Mouse (Mus musculus): ENCODE data around the gene Slc26a11. TPM values are rescaled to one million over a fixed set of nuclear protein-coding genes. Genes with fewer than 3 reads are reported as not detected.

The Slc26a11 gene
- polyA plus RNA-seq, 1 experiment from 2014 or later = 5.1 TPM

- no peak overlapping the region for H3K9ac ChIP-seq (ENCODE audit: low read depth, low read length)
- no peak overlapping the region for H3K4me2 ChIP-seq
- H3K9me3 ChIP-seq (ENCODE audit: control insufficient read depth, low read length) = no peaks in the 10 kb centered on the region
- 0 out of 2 replicates have a peak, but pooled peaks cover under 1% of the 10 kb centered on the region for H3K27me3 ChIP-seq (replicated peaks; ENCODE audit: control insufficient read depth, insufficient read depth, low read length)
- ATAC-seq (replicated peaks; ENCODE audit: low FRiP score) = no peak
- H3K4me1 ChIP-seq (replicated peaks; ENCODE audit: control insufficient read depth, insufficient read depth, low read length) = no peaks in the 10 kb centered on the region
- no peaks in the 10 kb centered on the region for H3K36me3 ChIP-seq (ENCODE audit: control insufficient read depth, insufficient read depth, low read length)
- DNase-seq (ENCODE audit: low spot score) = no peak
- H3K27ac ChIP-seq (ENCODE audit: low read depth, low read length) = no peak overlapping the region
- WGBS = 75% methylated on average over 1 of the region's 1 CpGs
- no peak overlapping the region for H3K4me3 ChIP-seq (ENCODE audit: low read depth, low read length)
These were observed 30.3 kb upstream of the Slc26a11 start for GRCm38 (mm10) chr11:119325068-119325467.

GRCm38 (mm10) chr11:119330592-119330991 lies 24.8 kb upstream of the Slc26a11 start:
- no peaks in the 10 kb centered on the region for H3K36me3 ChIP-seq (ENCODE audit: control insufficient read depth, insufficient read depth, low read length)
- no peak overlapping the region for H3K27ac ChIP-seq (ENCODE audit: low read depth, low read length)
- WGBS = 66% methylated on average over 4 of the region's 4 CpGs
- no peak overlapping the region for H3K9ac ChIP-seq (ENCODE audit: low read depth, low read length)
- ATAC-seq (replicated peaks; ENCODE audit: low FRiP score) (no peak), DNase-seq (ENCODE audit: low spot score) (no peak)
- H3K4me3 ChIP-seq (ENCODE audit: low read depth, low read length) = no peak overlapping the region
- peaks cover 8% of the 10 kb centered on the region; the same call in 1 of the 2 replicates for H3K27me3 ChIP-seq (replicated peaks; ENCODE audit: control insufficient read depth, insufficient read depth, low read length)
- no peaks in the 10 kb centered on the region for H3K4me1 ChIP-seq (replicated peaks; ENCODE audit: control insufficient read depth, insufficient read depth, low read length)
- H3K9me3 ChIP-seq (ENCODE audit: control insufficient read depth, low read length) = no peaks in the 10 kb centered on the region
- H3K4me2 ChIP-seq = no peak overlapping the region

- Histone ChIP-seq H3K9me3 (ENCODE audit: control insufficient read depth, low read length) (no peaks in the 10 kb centered on the region), H3K4me2 (no peak overlapping the region), H3K4me1 (replicated peaks; ENCODE audit: control insufficient read depth, insufficient read depth, low read length) (no peaks in the 10 kb centered on the region), H3K27ac (ENCODE audit: low read depth, low read length) (no peak overlapping the region), H3K9ac (ENCODE audit: low read depth, low read length) (no peak overlapping the region), H3K27me3 (replicated peaks; ENCODE audit: control insufficient read depth, insufficient read depth, low read length) (peaks cover 15% of the 10 kb centered on the region), H3K36me3 (ENCODE audit: control insufficient read depth, insufficient read depth, low read length) (no peaks in the 10 kb centered on the region), H3K4me3 (ENCODE audit: low read depth, low read length) (no peak overlapping the region)
- DNase-seq (ENCODE audit: low spot score) = no peak
- WGBS = 33% methylated on average over 3 of the region's 3 CpGs
- ATAC-seq (replicated peaks; ENCODE audit: low FRiP score) = no peak
These were observed 23.4 kb upstream of the Slc26a11 start for GRCm38 (mm10) chr11:119331970-119332369.

GRCm38 (mm10) chr11:119338271-119339059 lies 16.9 kb upstream of the Slc26a11 start:
- no peaks in the 10 kb centered on the region for H3K9me3 ChIP-seq (ENCODE audit: control insufficient read depth, low read length)
- peaks cover 7% of the 10 kb centered on the region for H3K27me3 ChIP-seq (replicated peaks; ENCODE audit: control insufficient read depth, insufficient read depth, low read length)
- no peak for DNase-seq (ENCODE audit: low spot score)
- no peak overlapping the region for H3K4me2 ChIP-seq
- H3K36me3 ChIP-seq (ENCODE audit: control insufficient read depth, insufficient read depth, low read length) = no peaks in the 10 kb centered on the region
- no peak for ATAC-seq (replicated peaks; ENCODE audit: low FRiP score)
- H3K27ac ChIP-seq (ENCODE audit: low read depth, low read length) = no peak overlapping the region
- no peak overlapping the region for H3K4me3 ChIP-seq (ENCODE audit: low read depth, low read length)
- WGBS = 80% methylated on average over 10 of the region's 10 CpGs
- peaks cover 4% of the 10 kb centered on the region; the same call in 1 of the 2 replicates for H3K4me1 ChIP-seq (replicated peaks; ENCODE audit: control insufficient read depth, insufficient read depth, low read length)
- no peak overlapping the region for H3K9ac ChIP-seq (ENCODE audit: low read depth, low read length)

- DNase-seq (ENCODE audit: low spot score) = no peak
- Histone ChIP-seq H3K9ac (ENCODE audit: low read depth, low read length) (no peak overlapping the region), H3K4me2 (no peak overlapping the region), H3K9me3 (ENCODE audit: control insufficient read depth, low read length) (no peaks in the 10 kb centered on the region), H3K27me3 (replicated peaks; ENCODE audit: control insufficient read depth, insufficient read depth, low read length) (peaks cover 7% of the 10 kb centered on the region), H3K27ac (ENCODE audit: low read depth, low read length) (no peak overlapping the region), H3K4me1 (replicated peaks; ENCODE audit: control insufficient read depth, insufficient read depth, low read length) (peaks cover 4% of the 10 kb centered on the region; the same call in 1 of the 2 replicates), H3K4me3 (ENCODE audit: low read depth, low read length) (no peak overlapping the region), H3K36me3 (ENCODE audit: control insufficient read depth, insufficient read depth, low read length) (no peaks in the 10 kb centered on the region)
- 40% methylated on average over 5 of the region's 5 CpGs for WGBS
- ATAC-seq (replicated peaks; ENCODE audit: low FRiP score) = no peak
These were observed 16.2 kb upstream of the Slc26a11 start for GRCm38 (mm10) chr11:119339179-119339578.

GRCm38 (mm10) chr11:119339637-119340036 lies 15.7 kb upstream of the Slc26a11 start:
- no peak for ATAC-seq (replicated peaks; ENCODE audit: low FRiP score)
- DNase-seq (ENCODE audit: low spot score) = peak; percentile 70
- 6% methylated on average over 5 of the region's 5 CpGs for WGBS

GRCm38 (mm10) chr11:119344178-119344577 lies 11.2 kb upstream of the Slc26a11 start:
- Histone ChIP-seq H3K4me3 (ENCODE audit: low read depth, low read length) (no peak overlapping the region), H3K27ac (ENCODE audit: low read depth, low read length) (no peak overlapping the region), H3K9me3 (ENCODE audit: control insufficient read depth, low read length) (no peaks in the 10 kb centered on the region), H3K9ac (ENCODE audit: low read depth, low read length) (no peak overlapping the region), H3K4me2 (no peak overlapping the region), H3K27me3 (replicated peaks; ENCODE audit: control insufficient read depth, insufficient read depth, low read length) (no peaks in the 10 kb centered on the region), H3K4me1 (replicated peaks; ENCODE audit: control insufficient read depth, insufficient read depth, low read length) (peaks cover 4% of the 10 kb centered on the region; the same call in 1 of the 2 replicates), H3K36me3 (ENCODE audit: control insufficient read depth, insufficient read depth, low read length) (0 out of 2 replicates have a peak, but pooled peaks cover 3% of the 10 kb centered on the region)
- DNase-seq (ENCODE audit: low spot score) (no peak), ATAC-seq (replicated peaks; ENCODE audit: low FRiP score) (no peak)
- 84% methylated on average over 8 of the region's 8 CpGs for WGBS

More at GRCm38 (mm10) chr11:119339637-119340036, 15.7 kb upstream of the Slc26a11 start:
- Histone ChIP-seq H3K27me3 (replicated peaks; ENCODE audit: control insufficient read depth, insufficient read depth, low read length) (peaks cover 7% of the 10 kb centered on the region), H3K4me2 (no peak overlapping the region), H3K27ac (ENCODE audit: low read depth, low read length) (no peak overlapping the region), H3K9me3 (ENCODE audit: control insufficient read depth, low read length) (no peaks in the 10 kb centered on the region), H3K36me3 (ENCODE audit: control insufficient read depth, insufficient read depth, low read length) (no peaks in the 10 kb centered on the region), H3K4me3 (ENCODE audit: low read depth, low read length) (no peak overlapping the region), H3K9ac (ENCODE audit: low read depth, low read length) (no peak overlapping the region), H3K4me1 (replicated peaks; ENCODE audit: control insufficient read depth, insufficient read depth, low read length) (peaks cover 4% of the 10 kb centered on the region; the same call in 1 of the 2 replicates)

- 59% methylated on average over 6 of the region's 6 CpGs for WGBS
- DNase-seq (ENCODE audit: low spot score) = no peak
- no peak for ATAC-seq (replicated peaks; ENCODE audit: low FRiP score)
- no peak overlapping the region for H3K4me2 ChIP-seq
- no peak overlapping the region for H3K9ac ChIP-seq (ENCODE audit: low read depth, low read length)
- H3K4me3 ChIP-seq (ENCODE audit: low read depth, low read length) = no peak overlapping the region
- 0 out of 2 replicates have a peak, but pooled peaks cover 3% of the 10 kb centered on the region for H3K36me3 ChIP-seq (ENCODE audit: control insufficient read depth, insufficient read depth, low read length)
- H3K27ac ChIP-seq (ENCODE audit: low read depth, low read length) = no peak overlapping the region
- peaks cover 4% of the 10 kb centered on the region; the same call in 1 of the 2 replicates for H3K4me1 ChIP-seq (replicated peaks; ENCODE audit: control insufficient read depth, insufficient read depth, low read length)
- H3K9me3 ChIP-seq (ENCODE audit: control insufficient read depth, low read length) = no peaks in the 10 kb centered on the region
- H3K27me3 ChIP-seq (replicated peaks; ENCODE audit: control insufficient read depth, insufficient read depth, low read length) = no peaks in the 10 kb centered on the region
These were observed 10.5 kb upstream of the Slc26a11 start for GRCm38 (mm10) chr11:119344865-119345264.

- H3K9ac ChIP-seq (ENCODE audit: low read depth, low read length) = no peak overlapping the region
- ATAC-seq (replicated peaks; ENCODE audit: low FRiP score) (no peak), DNase-seq (ENCODE audit: low spot score) (no peak)
- no peak overlapping the region for H3K4me3 ChIP-seq (ENCODE audit: low read depth, low read length)
- H3K4me2 ChIP-seq = no peak overlapping the region
- H3K27ac ChIP-seq (ENCODE audit: low read depth, low read length) = no peak overlapping the region
- H3K36me3 ChIP-seq (ENCODE audit: control insufficient read depth, insufficient read depth, low read length) = 0 out of 2 replicates have a peak, but pooled peaks cover 3% of the 10 kb centered on the region
- peaks cover 4% of the 10 kb centered on the region; the same call in 1 of the 2 replicates for H3K4me1 ChIP-seq (replicated peaks; ENCODE audit: control insufficient read depth, insufficient read depth, low read length)
- H3K9me3 ChIP-seq (ENCODE audit: control insufficient read depth, low read length) = no peaks in the 10 kb centered on the region
- WGBS = 58% methylated on average over 4 of the region's 4 CpGs
- H3K27me3 ChIP-seq (replicated peaks; ENCODE audit: control insufficient read depth, insufficient read depth, low read length) = no peaks in the 10 kb centered on the region
These were observed 8.2 kb upstream of the Slc26a11 start for GRCm38 (mm10) chr11:119347125-119347524.

All from liver, embryonic 11.5 days (tissue).